Mouse (Mus musculus): Measurements from ENCODE around the gene Tyw5. TPM values are rescaled to one million over a fixed set of nuclear protein-coding genes. Genes with fewer than 3 reads are reported as not detected.

The Tyw5 gene
- polyA plus RNA-seq, 1 experiment from 2014 or later = 28.2 TPM

GRCm38 (mm10) chr1:57375276-57375675 lies 31.6 kb downstream of the Tyw5 start:
- Histone ChIP-seq H3K27ac (no peak overlapping the region), H3K36me3 (peaks cover 6% of the 10 kb centered on the region; the same call in 1 of the 2 replicates), H3K27me3 (ENCODE audit: insufficient read depth, poor library complexity, severe bottlenecking) (no peaks in the 10 kb centered on the region), H3K4me1 (replicated peaks) (peaks cover 15% of the 10 kb centered on the region), H3K9me3 (no peaks in the 10 kb centered on the region), H3K4me3 (no peak overlapping the region)
- 96% methylated on average over 2 of the region's 2 CpGs for WGBS
- DNase-seq (ENCODE audit: low spot score) = no peak

GRCm38 (mm10) chr1:57370451-57370850 lies 36.5 kb downstream of the Tyw5 start:
- WGBS = 86% methylated on average over 4 of the region's 4 CpGs
- no peaks in the 10 kb centered on the region for H3K4me1 ChIP-seq (replicated peaks)
- H3K27ac ChIP-seq = no peak overlapping the region
- no peaks in the 10 kb centered on the region for H3K27me3 ChIP-seq (ENCODE audit: insufficient read depth, poor library complexity, severe bottlenecking)
- H3K4me3 ChIP-seq = no peak overlapping the region
- DNase-seq (ENCODE audit: low spot score) = no peak
- 0 out of 2 replicates have a peak, but pooled peaks cover 4% of the 10 kb centered on the region for H3K36me3 ChIP-seq
- no peaks in the 10 kb centered on the region for H3K9me3 ChIP-seq

DNA sequence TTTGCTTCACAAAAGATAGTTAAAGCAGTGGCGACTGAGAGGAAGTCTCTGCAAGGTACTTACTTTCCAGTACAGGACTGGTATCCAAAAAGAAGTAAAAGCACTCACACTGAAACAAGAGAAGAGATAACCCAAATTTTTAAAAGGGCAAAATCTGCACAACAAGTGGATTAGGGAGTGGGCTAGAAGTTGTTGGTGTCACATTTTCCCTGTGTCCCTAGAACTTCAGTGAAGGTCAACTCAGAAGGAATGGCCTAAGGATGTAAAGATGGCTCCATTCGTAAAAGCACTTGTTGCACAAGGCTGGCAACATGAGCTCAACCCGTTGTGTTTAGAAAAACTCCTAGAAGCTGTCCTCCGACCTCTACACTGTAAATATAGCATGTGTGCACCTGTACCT lies 37.8 kb downstream of the Tyw5 start:
- Histone ChIP-seq H3K36me3 (0 out of 2 replicates have a peak, but pooled peaks cover 4% of the 10 kb centered on the region), H3K4me1 (replicated peaks) (no peaks in the 10 kb centered on the region), H3K27me3 (ENCODE audit: insufficient read depth, poor library complexity, severe bottlenecking) (no peaks in the 10 kb centered on the region), H3K27ac (no peak overlapping the region), H3K9me3 (no peaks in the 10 kb centered on the region), H3K4me3 (no peak overlapping the region)
- no peak for DNase-seq (ENCODE audit: low spot score)
- WGBS = 88% methylated on average over 4 of the region's 4 CpGs

DNA sequence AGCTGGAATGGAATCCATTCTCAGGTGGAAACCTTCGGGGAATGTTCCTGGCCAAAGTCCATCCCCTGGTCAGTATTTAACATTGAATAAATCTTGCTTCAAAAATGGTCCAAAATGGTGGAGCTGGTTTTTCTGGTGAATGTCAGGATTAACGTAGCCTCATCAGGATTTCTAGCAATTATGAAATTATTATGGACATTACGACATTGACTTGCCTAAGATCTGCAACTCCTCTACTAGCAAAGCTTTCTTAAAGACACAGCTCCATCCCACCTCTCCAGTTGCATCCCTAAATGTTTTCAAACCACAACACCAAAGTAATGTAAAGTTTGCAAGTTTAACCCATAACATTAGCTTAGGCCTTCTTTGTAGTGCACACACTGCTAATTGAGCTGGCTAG lies 39.5 kb downstream of the Tyw5 start:
- Histone ChIP-seq H3K9me3 (no peaks in the 10 kb centered on the region), H3K4me1 (replicated peaks) (no peaks in the 10 kb centered on the region), H3K4me3 (no peak overlapping the region), H3K27me3 (ENCODE audit: insufficient read depth, poor library complexity, severe bottlenecking) (no peaks in the 10 kb centered on the region), H3K36me3 (no peaks in the 10 kb centered on the region), H3K27ac (no peak overlapping the region)
- 93% methylated on average over 3 of the region's 3 CpGs for WGBS
- DNase-seq (ENCODE audit: low spot score) = no peak

GRCm38 (mm10) chr1:57358546-57358945 lies 48.4 kb downstream of the Tyw5 start:
- Histone ChIP-seq H3K9me3 (no peaks in the 10 kb centered on the region), H3K36me3 (no peaks in the 10 kb centered on the region), H3K4me3 (no peak overlapping the region), H3K4me1 (replicated peaks) (no peaks in the 10 kb centered on the region), H3K27ac (no peak overlapping the region), H3K27me3 (ENCODE audit: insufficient read depth, poor library complexity, severe bottlenecking) (no peaks in the 10 kb centered on the region)
- DNase-seq (ENCODE audit: low spot score) = no peak
- 84% methylated on average over 5 of the region's 5 CpGs for WGBS

DNA sequence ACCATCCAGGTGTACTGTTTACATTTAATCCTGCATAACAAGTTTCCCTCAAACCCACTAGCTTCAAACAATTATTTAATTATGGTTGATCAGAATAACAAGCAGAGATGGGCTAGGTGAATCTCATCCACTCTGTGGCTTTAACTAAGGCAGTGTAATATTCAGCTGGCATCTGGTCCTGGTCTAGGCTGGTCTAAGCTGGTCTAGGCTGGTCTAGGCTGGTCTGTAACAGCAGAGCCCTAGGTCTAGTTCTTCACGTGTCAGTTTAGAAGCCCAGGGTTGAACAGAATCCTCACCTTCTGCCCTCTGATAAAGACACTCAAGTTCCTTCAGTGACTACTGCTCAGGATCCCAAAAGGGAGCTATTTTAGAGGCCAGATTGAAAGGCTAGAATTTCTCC lies 55.0 kb downstream of the Tyw5 start:
- 64% methylated on average over 1 of the region's 1 CpGs for WGBS
- no peak overlapping the region for H3K4me3 ChIP-seq
- no peaks in the 10 kb centered on the region for H3K9me3 ChIP-seq
- peaks cover 4% of the 10 kb centered on the region; the same call in 1 of the 2 replicates for H3K4me1 ChIP-seq (replicated peaks)
- no peaks in the 10 kb centered on the region for H3K36me3 ChIP-seq
- no peaks in the 10 kb centered on the region for H3K27me3 ChIP-seq (ENCODE audit: insufficient read depth, poor library complexity, severe bottlenecking)
- DNase-seq (ENCODE audit: low spot score) = no peak
- H3K27ac ChIP-seq = no peak overlapping the region

DNA sequence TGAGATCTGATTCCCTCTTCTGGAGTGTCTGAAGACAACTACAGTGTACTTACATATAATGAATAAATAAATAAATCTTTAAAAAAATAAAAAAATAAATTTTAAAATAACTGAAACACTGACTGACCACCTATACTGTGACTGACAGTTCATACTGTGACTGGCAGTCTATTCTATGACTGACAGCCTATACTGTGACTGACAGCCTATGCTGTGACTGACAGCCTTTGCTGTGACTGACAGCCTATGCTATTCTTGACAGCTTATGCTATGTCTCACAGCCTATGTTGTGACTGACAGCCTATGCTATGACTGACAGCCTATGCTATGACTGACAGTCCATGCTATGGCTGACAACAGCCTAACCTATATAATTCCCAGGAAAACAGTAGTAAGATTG lies 59.4 kb downstream of the Tyw5 start:
- no peaks in the 10 kb centered on the region for H3K9me3 ChIP-seq
- no peaks in the 10 kb centered on the region for H3K27me3 ChIP-seq (ENCODE audit: insufficient read depth, poor library complexity, severe bottlenecking)
- no peak for DNase-seq (ENCODE audit: low spot score)
- H3K36me3 ChIP-seq = no peaks in the 10 kb centered on the region
- no peak overlapping the region for H3K4me3 ChIP-seq
- H3K4me1 ChIP-seq (replicated peaks) = peaks cover 17% of the 10 kb centered on the region; the same call in 1 of the 2 replicates
- no peak overlapping the region for H3K27ac ChIP-seq

DNA sequence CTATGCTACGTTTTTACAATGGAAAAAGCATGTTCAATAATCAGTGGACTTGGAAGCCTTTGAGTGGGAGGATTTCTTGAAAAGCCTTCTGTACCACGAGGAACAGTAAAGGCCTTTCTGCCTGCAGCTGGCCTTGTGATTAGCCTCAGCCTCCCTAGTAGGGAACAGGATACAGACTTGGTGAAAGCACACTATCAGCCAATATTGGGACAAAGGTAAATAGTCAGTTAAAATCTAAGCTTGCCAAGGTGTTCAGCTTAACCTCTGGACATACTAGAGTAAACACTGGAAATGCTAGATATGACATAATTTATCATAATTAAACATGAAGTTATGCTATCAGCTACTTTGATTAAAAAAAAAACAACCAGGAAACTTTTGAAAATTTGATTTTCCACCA lies 65.7 kb downstream of the Tyw5 start:
- DNase-seq (ENCODE audit: low spot score) = no peak
- Histone ChIP-seq H3K27me3 (ENCODE audit: insufficient read depth, poor library complexity, severe bottlenecking) (no peaks in the 10 kb centered on the region), H3K4me3 (no peak overlapping the region), H3K27ac (no peak overlapping the region), H3K9me3 (no peaks in the 10 kb centered on the region), H3K36me3 (no peaks in the 10 kb centered on the region), H3K4me1 (replicated peaks) (peaks cover 16% of the 10 kb centered on the region; the same call in 1 of the 2 replicates)
- WGBS = 24% methylated on average over 2 of the region's 2 CpGs

DNA sequence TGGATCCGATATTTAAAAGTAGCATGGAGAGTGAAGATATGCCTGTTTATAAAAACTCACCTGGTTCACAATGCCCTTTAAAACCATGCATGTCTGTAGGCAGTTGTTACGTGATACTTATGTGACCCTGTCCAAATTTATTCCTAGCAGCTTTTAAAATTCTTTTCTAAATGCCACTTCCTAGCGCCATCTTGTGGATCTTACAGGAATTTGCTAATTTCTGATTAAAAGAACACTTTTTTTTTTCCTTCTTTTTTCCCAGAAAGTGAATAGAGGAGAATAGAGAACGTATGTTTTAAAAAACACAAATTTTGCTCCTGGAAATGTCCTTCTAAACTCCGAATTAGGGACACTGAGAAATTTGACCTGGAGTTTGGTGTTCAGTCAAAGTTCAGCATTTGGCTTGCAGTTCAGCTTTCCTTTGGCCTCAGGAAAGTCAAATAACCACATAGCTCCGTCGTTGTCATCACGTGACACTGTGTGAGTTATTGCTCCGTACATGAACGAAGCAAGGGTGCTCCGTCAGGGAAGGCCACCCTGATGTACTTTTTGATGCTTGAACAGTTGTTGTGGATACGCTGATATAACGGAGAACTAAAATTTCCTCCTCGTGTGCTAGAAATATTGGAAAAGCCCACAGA lies 67.6 kb downstream of the Tyw5 start:
- Histone ChIP-seq H3K9me3 (no peaks in the 10 kb centered on the region), H3K4me3 (no peak overlapping the region), H3K27me3 (ENCODE audit: insufficient read depth, poor library complexity, severe bottlenecking) (no peaks in the 10 kb centered on the region), H3K4me1 (replicated peaks) (peaks cover 9% of the 10 kb centered on the region; the same call in 1 of the 2 replicates), H3K27ac (no peak overlapping the region), H3K36me3 (no peaks in the 10 kb centered on the region)
- 58% methylated on average over 14 of the region's 14 CpGs for WGBS
- DNase-seq (ENCODE audit: low spot score) = no peak

Other genes starting within 250 kb of the Tyw5 start
- gene 1700066M21Rik, start 29.5 kb downstream of the Tyw5 start, polyA plus RNA-seq (2016; fragmentation: Nextera tagmentation; extraction: Ambion mirVana) = 9.8 and 11.4 TPM in 2 replicates
- 19.0 and 20.0 TPM in 2 replicates for gene Maip1, start 773 bp downstream of the Tyw5 start, polyA plus RNA-seq (2016; fragmentation: Nextera tagmentation; extraction: Ambion mirVana)

Measured in hindbrain, embryonic 10.5 days (tissue).